Mouse (Mus musculus): ENCODE data around the gene Senp1. TPM values are rescaled to one million over a fixed set of nuclear protein-coding genes. Genes with fewer than 3 reads are reported as not detected.

Gene Senp1
- polyA plus RNA-seq, 1 experiment: 10.4 TPM

- no peak for TF ChIP-seq MYOD1 (IDR thresholded peaks at IDR 0.05; ENCODE audit: control insufficient read depth in 1 of 3, insufficient read length in 2 of 3, low read depth in 2 of 3)
- Histone ChIP-seq H3K79me2 (ENCODE audit: control insufficient read depth, insufficient read depth) (no peaks in the 10 kb centered on the region), H3K4me3 (no peak overlapping the region), H3K4me2 (ENCODE audit: low read depth) (no peak overlapping the region), H3ac (ENCODE audit: control insufficient read depth, insufficient read length) (no peak overlapping the region), H3K27me3 (ENCODE audit: control insufficient read depth, insufficient read depth, insufficient read length) (peaks cover 7% of the 10 kb centered on the region), H3K36me3 (ENCODE audit: control insufficient read depth, insufficient read depth) (peaks cover 3% of the 10 kb centered on the region)
These were observed 60.3 kb downstream of the Senp1 start for GRCm38 (mm10) chr15:98033233-98033748.

DNA sequence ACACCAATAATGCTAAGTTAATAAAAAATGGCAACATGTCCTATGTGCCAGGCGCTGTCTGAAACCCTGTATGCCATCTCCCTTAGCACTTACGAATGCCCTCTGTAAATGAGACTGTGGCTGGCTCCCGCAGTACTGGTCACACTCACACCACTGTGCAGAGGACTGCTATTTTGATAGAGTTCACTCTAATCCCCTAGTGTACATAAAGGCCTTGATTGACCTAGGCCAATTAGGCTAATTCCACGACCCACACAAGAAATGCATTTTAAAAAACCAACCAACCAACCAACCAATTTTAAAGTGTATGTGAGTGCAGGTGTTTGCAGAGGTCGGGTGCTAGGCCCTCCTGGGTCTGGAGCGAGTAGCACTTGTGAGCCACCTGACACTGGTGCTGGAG is 63.7 kb downstream of the Senp1 start:
- peaks cover 35% of the 10 kb centered on the region for H3K27me3 ChIP-seq (ENCODE audit: control insufficient read depth, insufficient read depth, insufficient read length)
- H3K4me2 ChIP-seq (ENCODE audit: low read depth): no peak overlapping the region
- no peaks in the 10 kb centered on the region for H3K36me3 ChIP-seq (ENCODE audit: control insufficient read depth, insufficient read depth)
- no peak overlapping the region for H3ac ChIP-seq (ENCODE audit: control insufficient read depth, insufficient read length)
- TF ChIP-seq SRF (IDR thresholded peaks at IDR 0.05; ENCODE audit: control insufficient read depth, insufficient read length, low read depth): no peak
- TF ChIP-seq MYOG (IDR thresholded peaks at IDR 0.05; ENCODE audit: control insufficient read depth in 1 of 3, insufficient read depth in 1 of 3, insufficient read length in 2 of 3, low read depth in 2 of 3): no peak
- no peak for TF ChIP-seq TCF12 (IDR thresholded peaks at IDR 0.05; ENCODE audit: insufficient read depth, poor library complexity, severe bottlenecking)
- no peak for TF ChIP-seq CEBPB (IDR thresholded peaks at IDR 0.05; ENCODE audit: insufficient read depth, poor library complexity, severe bottlenecking)
- TF ChIP-seq POLR2A (IDR thresholded peaks at IDR 0.05; ENCODE audit: insufficient read length, low read depth): no peak
- TF ChIP-seq MYOD1 (IDR thresholded peaks at IDR 0.05; ENCODE audit: control insufficient read depth in 1 of 3, insufficient read length in 2 of 3, low read depth in 2 of 3): no peak
- no peak for TF ChIP-seq TCF3 (IDR thresholded peaks at IDR 0.05; ENCODE audit: insufficient read length, low read depth)
- TF ChIP-seq POLR2AphosphoS2 (IDR thresholded peaks at IDR 0.05; ENCODE audit: insufficient read length, low read depth): no peak
- TF ChIP-seq MAX (IDR thresholded peaks at IDR 0.05; ENCODE audit: low read depth): no peak
- no peak for TF ChIP-seq E2F4 (IDR thresholded peaks at IDR 0.05; ENCODE audit: insufficient read depth)
- TF ChIP-seq REST (IDR thresholded peaks at IDR 0.05; ENCODE audit: insufficient read depth, insufficient read length): no peak
- TF ChIP-seq USF1 (IDR thresholded peaks at IDR 0.05; ENCODE audit: low read depth): no peak
- no peaks in the 10 kb centered on the region for H3K79me2 ChIP-seq (ENCODE audit: control insufficient read depth, insufficient read depth)
- no peak overlapping the region for H3K4me3 ChIP-seq

DNA sequence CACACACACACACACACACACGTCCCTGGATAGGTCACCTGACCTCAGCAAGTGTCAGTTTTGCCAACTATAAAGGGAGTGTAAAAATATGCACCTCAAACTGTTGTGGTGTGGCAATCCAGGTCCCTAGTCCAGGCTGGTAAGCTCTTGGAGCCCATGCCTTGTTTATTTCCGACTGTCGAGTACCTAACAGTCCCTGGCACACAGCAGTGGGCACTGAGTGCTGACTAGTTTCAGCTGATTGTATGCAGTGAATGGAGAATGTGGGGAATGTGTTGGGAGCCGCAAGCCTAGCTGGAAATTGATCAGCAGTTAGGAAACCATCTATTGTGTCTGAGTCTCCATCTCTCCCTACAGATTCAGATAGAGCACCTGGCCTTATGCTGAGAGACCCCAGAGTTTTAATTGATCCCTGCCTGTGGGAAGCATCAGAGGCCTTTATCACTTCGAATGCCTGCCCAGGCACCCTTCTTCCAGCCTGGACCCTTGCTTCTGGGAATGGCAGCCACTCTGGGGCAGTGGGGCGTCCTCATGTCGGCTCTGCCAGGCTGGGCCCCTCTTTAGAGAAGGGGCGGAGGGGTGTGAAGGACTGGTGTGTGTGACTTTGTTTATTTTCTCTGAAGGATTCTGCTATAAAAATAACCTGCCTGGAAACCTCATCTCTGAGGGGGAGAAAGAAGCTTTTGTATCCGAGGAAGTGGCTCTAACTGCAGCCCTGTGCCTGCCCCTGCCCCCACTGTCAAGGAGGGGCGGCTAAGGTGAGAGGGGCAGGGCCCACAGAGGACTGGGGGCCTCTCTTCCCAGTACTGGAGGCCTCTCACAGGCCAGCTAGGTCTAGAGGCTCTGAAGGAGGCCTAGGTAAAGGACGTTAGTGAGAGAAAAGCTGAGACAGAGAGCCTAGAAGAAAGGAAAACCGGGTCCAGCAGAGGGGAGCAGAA is 66.3 kb downstream of the Senp1 start:
- TF ChIP-seq E2F4 (IDR thresholded peaks at IDR 0.05; ENCODE audit: insufficient read depth) (no peak), MYOD1 (IDR thresholded peaks at IDR 0.05; ENCODE audit: control insufficient read depth in 1 of 3, insufficient read length in 2 of 3, low read depth in 2 of 3) (no peak), USF1 (IDR thresholded peaks at IDR 0.05; ENCODE audit: low read depth) (no peak)
- H3K4me3 ChIP-seq: no peak overlapping the region
- no peak overlapping the region for H3K4me2 ChIP-seq (ENCODE audit: low read depth)
- no peaks in the 10 kb centered on the region for H3K36me3 ChIP-seq (ENCODE audit: control insufficient read depth, insufficient read depth)
- peaks cover 51% of the 10 kb centered on the region for H3K27me3 ChIP-seq (ENCODE audit: control insufficient read depth, insufficient read depth, insufficient read length)
- H3ac ChIP-seq (ENCODE audit: control insufficient read depth, insufficient read length): no peak overlapping the region
- no peaks in the 10 kb centered on the region for H3K79me2 ChIP-seq (ENCODE audit: control insufficient read depth, insufficient read depth)

GRCm38 (mm10) chr15:98025611-98026010 is 67.9 kb downstream of the Senp1 start:
- TF ChIP-seq POLR2AphosphoS2 (IDR thresholded peaks at IDR 0.05; ENCODE audit: insufficient read length, low read depth) (no peak), TCF12 (IDR thresholded peaks at IDR 0.05; ENCODE audit: insufficient read depth, poor library complexity, severe bottlenecking) (no peak), USF1 (IDR thresholded peaks at IDR 0.05; ENCODE audit: low read depth) (no peak), E2F4 (IDR thresholded peaks at IDR 0.05; ENCODE audit: insufficient read depth) (no peak), SRF (IDR thresholded peaks at IDR 0.05; ENCODE audit: control insufficient read depth, insufficient read length, low read depth) (no peak)
- Histone ChIP-seq H3K36me3 (ENCODE audit: control insufficient read depth, insufficient read depth) (no peaks in the 10 kb centered on the region), H3K27me3 (ENCODE audit: control insufficient read depth, insufficient read depth, insufficient read length) (peaks cover 59% of the 10 kb centered on the region), H3ac (ENCODE audit: control insufficient read depth, insufficient read length) (no peak overlapping the region), H3K4me3 (no peak overlapping the region), H3K4me2 (ENCODE audit: low read depth) (no peak overlapping the region), H3K79me2 (ENCODE audit: control insufficient read depth, insufficient read depth) (no peaks in the 10 kb centered on the region)

DNA sequence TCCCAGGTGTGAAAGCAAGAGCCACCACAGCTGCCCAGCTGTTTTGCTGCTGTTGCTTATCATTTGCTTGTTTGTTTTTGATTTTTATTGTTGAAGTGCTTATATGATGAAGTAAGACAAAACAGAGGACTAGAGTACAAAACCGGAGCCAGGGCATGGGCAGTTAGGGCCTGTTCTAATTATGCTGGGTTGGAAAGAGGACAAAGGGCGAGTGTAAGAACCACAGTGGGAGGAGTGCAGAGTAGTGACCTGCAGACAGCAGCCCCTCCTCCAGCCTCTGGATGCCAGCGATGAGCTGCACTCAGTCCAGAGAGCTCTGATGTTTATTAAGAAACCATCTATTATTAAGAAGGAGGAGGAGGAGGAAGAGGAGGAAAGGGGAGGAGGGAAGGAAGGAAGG is 70.4 kb downstream of the Senp1 start:
- no peak overlapping the region for H3K4me2 ChIP-seq (ENCODE audit: low read depth)
- H3ac ChIP-seq (ENCODE audit: control insufficient read depth, insufficient read length): no peak overlapping the region
- H3K36me3 ChIP-seq (ENCODE audit: control insufficient read depth, insufficient read depth): no peaks in the 10 kb centered on the region
- H3K27me3 ChIP-seq (ENCODE audit: control insufficient read depth, insufficient read depth, insufficient read length): peaks cover 63% of the 10 kb centered on the region
- H3K4me3 ChIP-seq: no peak overlapping the region
- no peaks in the 10 kb centered on the region for H3K79me2 ChIP-seq (ENCODE audit: control insufficient read depth, insufficient read depth)
- TF ChIP-seq MAX (IDR thresholded peaks at IDR 0.05; ENCODE audit: low read depth) (no peak), POLR2A (IDR thresholded peaks at IDR 0.05; ENCODE audit: insufficient read length, low read depth) (no peak), TCF3 (IDR thresholded peaks at IDR 0.05; ENCODE audit: insufficient read length, low read depth) (no peak), USF1 (IDR thresholded peaks at IDR 0.05; ENCODE audit: low read depth) (no peak), MYOG (IDR thresholded peaks at IDR 0.05; ENCODE audit: control insufficient read depth in 1 of 3, insufficient read depth in 1 of 3, insufficient read length in 2 of 3, low read depth in 2 of 3) (no peak), MYOD1 (IDR thresholded peaks at IDR 0.05; ENCODE audit: control insufficient read depth in 1 of 3, insufficient read length in 2 of 3, low read depth in 2 of 3) (no peak), CEBPB (IDR thresholded peaks at IDR 0.05; ENCODE audit: insufficient read depth, poor library complexity, severe bottlenecking) (no peak), E2F4 (IDR thresholded peaks at IDR 0.05; ENCODE audit: insufficient read depth) (no peak), POLR2AphosphoS2 (IDR thresholded peaks at IDR 0.05; ENCODE audit: insufficient read length, low read depth) (no peak), REST (IDR thresholded peaks at IDR 0.05; ENCODE audit: insufficient read depth, insufficient read length) (no peak), SRF (IDR thresholded peaks at IDR 0.05; ENCODE audit: control insufficient read depth, insufficient read length, low read depth) (no peak), TCF12 (IDR thresholded peaks at IDR 0.05; ENCODE audit: insufficient read depth, poor library complexity, severe bottlenecking) (no peak)

All from myocyte (in vitro differentiated cells).